Mouse (Mus musculus) ES-Bruce4 (cell line): ENCODE measurements at regions not wholly inside any gene's neighbourhood (a gene's known extent, or its start where the extent isn't known, plus 50 kb on each side); places are given as distances from the start of the nearest gene placed in this dataset.

Source experiments
- CTCF ChIP-seq: IDR thresholded peaks from one replicate; pipeline ENCODE4 v1.8.1; 2011; ENCODE audit warnings: low read depth, low read length
- EP300 ChIP-seq: IDR thresholded peaks from 2 replicates; pipeline ENCODE4 v1.6.1; 2011; ENCODE audit warnings: low read depth, low read length; ENCODE audit not compliant: insufficient read depth
- POLR2A ChIP-seq: IDR thresholded peaks from one replicate; pipeline ENCODE4 v1.8.1; 2011; ENCODE audit warnings: low read length; ENCODE audit not compliant: insufficient read depth

- TF ChIP-seq CTCF = no peak
- no peak for TF ChIP-seq POLR2A
- no peak for TF ChIP-seq EP300
Measured at GRCm38 (mm10) chr7:36854308-36854707, 156.4 kb downstream of the Tshz3 start.
